Mouse (Mus musculus) heart, adult 11 months (tissue): ENCODE measurements around the gene Mfsd6l.

Source experiments
- DNase-seq: peaks from one replicate; pipeline ENCODE4 v3.0.0; 2022

The Mfsd6l gene

GRCm38 (mm10) chr11:68559546-68559945 is 3.6 kb downstream of the Mfsd6l start:
- no peak for DNase-seq

DNA sequence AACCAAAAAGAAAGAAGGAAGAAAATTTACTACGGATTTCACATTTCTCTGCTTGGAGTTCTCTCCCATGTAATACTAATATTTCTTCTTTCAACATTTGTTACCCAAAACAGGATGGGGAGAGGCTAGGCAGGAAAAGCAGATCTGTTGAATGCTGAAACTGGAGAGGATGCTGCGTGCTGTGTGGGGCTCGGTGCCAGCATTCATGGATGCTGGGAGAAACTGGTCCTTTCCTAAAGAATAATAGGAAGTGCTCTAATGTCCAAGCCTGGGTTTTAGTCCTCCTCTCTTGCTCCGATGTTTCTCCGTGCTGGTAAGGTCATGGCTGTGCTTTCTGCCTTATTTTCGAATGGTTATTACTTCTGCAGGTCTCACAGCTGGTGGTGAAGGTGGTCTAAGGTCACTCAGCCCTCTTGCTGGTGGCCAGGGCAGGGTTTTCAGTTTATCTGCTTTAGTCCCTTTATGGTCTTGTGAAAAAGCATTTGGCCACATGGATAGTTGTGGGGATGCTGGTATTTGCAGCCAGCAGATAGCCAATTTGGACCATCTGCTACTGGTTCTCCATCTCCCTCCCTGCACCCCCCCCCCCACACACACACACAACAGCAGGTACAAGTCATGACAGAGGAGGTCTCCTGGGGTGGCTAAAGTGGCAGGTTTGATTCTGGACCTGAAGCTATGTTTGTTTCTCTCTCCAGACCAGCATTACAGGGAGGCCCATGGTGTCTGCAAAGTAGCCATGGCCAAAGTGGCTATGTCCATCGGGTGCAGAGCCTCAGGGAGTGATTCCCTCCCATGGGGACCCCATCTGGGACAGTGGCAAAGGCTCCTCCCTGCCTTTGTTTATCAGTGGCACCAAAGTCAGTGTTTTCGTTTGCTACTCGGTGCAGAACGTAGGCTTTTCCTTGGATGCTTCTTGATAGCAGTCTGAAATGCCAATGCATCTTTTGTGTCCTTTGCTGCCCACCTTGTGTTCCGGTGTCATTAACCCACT is 6.3 kb downstream of the Mfsd6l start:
- peak; percentile 81 for DNase-seq

- DNase-seq, result peak; percentile 84
Observed at GRCm38 (mm10) chr11:68564356-68565031, 8.5 kb downstream of the Mfsd6l start.

- peak; percentile 60 for DNase-seq
Observed at GRCm38 (mm10) chr11:68565032-68565429, 9.0 kb downstream of the Mfsd6l start.

DNA sequence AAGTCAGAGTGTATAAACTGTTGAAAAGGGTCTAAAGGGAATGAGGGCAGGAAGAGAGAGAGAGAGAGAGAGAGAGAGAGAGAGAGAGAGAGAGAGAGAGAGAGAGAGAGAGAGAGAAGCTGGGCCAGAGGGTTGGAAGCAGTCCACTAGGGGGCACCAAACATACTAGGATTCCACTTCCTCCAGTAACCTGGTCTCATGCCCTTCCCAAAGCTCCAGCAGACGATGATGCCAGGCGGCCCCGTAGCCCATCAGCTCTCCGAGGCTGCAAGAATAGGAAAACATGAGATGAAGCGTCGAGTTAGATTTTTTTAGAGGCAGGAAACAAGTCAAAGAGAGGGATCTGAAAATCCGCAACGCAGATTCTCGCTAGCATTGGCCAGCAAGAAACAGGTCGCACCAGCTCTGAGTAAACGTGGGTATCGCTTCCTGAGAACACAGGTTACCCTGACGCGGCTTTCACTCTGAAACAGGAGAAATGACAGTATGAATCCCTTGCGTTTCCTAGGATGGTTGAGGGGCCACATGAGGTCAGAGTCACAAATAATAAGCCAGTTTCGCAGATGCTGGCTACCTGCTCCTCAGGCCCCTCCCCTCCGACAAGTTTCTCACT is 10.6 kb downstream of the Mfsd6l start:
- peak; percentile 92 for DNase-seq

DNA sequence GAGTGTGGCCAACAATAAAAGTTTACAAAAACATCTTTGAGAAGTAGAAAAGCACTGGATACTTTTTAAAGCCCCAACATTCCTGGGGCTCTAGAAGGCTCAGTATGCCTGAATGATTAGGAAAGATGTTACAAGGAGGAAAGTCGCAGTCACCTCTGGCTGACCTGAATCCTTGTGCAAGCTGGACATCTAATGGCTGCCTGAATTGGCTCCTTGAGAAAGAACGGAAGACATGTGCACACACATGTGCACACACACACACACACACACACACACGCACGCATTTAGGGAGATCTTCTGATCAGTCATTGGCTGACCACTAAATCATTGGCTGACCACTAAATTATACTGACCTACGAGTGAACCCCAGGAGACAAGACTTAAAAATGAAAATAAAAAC is 14.9 kb downstream of the Mfsd6l start:
- DNase-seq, result peak; percentile 93

DNA sequence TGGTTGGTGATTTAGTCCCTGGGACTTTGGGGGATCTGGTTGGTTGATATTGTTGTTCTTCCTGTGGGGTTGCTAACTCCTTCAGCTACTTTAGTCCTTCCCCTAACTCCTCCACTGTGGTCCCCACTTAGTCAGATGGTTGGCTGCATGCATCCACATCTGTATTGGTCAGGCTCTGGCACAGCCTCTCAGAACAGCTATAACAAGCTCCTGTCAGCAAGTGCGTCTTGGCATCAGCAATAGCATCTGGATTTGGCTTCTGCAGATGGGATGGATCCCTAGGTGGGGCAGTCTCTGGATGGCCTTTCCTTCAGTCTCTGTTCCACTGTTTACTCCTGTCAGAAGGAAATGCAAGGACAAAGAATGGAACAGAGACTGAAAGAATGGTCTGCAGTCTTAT is 21.1 kb downstream of the Mfsd6l start:
- DNase-seq, result peak; percentile 90

DNA sequence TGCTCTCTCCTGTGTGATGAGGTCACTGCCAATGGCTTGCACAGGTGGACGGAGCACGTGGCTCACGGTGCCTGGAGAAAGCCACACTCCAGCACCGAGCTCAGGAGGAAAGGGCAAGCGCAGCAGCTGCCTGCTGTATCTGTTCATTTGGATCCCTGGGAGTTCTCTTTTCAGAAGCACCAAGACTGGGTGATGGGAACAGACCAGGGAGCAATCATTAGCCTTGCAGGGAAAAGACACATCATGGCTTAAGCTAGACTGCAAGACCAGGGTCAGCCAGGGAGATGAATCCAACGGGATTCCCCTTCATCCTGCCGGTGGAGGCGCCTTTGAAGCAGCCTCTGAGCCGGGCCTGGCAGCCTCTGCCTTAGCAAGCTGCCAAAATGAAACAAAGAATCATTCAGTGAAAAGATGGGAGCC is 23.5 kb downstream of the Mfsd6l start:
- DNase-seq, result peak; percentile 90

DNA sequence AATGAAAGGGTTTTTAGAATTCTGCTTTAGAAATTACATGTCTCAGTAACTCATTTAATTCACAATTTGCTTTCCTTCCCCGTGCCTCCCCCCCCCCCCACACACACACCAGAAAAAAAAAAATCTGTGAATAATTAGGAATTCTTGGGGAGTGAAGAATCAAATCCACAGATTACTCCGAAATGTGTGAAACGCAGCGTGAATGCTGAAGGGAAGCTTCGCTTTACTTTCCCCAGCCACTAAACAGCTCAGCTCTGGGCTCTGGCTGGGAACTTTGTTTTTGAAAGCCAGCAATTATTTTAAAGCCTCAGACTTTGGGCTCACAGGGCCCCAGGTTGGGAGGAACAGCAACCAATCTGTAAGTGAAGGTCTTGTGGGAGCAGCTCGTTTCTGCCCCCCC is 24.6 kb downstream of the Mfsd6l start:
- DNase-seq, result no peak

- no peak for DNase-seq
Observed at GRCm38 (mm10) chr11:68583225-68583624, 27.2 kb downstream of the Mfsd6l start.

DNA sequence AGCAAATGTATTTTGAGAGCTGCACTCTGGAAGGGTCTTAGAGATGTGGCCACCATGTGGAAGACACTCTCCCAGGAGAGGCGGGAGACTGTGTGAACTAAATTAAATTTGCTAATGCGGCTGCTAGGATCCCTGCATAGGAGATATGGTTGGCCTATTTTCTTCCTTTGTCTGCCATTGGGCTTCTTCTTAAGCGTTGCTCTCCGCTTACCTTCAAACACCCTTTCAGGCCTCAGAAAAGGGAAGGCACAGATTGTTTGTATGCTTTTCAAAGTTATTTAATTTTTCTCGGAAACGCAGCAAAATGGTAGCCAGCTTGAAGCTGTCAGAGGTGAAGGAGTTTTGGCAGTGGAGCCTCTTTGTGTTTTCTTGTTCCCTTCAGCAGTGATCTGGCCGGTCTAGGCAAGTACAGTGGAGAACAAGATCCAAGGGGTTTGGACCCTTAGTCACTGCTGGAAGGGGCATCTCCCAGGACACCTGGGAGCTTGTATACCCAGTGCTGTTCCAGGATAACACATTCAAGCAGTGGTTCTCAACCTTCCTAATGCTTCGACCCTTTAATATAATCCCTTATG is 28.0 kb downstream of the Mfsd6l start:
- peak; percentile 94 for DNase-seq

DNA sequence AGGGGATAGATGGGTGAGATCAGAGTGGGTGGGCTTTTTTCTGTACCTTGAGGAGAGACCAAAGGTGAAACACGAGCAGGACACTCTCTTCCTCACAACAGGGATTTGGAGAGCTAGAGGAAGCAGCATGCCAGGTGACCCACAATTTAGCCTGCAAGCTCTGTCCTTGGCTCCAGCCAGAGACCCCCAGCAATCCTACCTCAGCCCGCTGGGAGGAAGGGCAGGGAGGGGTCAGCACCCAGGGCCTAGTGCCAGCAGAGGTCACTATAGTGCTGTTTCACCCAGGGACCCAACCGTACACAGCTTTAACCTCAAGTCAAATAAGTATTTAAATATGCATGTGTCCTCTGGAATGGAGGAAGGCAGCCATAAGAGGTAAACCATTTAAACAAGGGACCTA is 29.9 kb downstream of the Mfsd6l start:
- peak; percentile 80 for DNase-seq

DNA sequence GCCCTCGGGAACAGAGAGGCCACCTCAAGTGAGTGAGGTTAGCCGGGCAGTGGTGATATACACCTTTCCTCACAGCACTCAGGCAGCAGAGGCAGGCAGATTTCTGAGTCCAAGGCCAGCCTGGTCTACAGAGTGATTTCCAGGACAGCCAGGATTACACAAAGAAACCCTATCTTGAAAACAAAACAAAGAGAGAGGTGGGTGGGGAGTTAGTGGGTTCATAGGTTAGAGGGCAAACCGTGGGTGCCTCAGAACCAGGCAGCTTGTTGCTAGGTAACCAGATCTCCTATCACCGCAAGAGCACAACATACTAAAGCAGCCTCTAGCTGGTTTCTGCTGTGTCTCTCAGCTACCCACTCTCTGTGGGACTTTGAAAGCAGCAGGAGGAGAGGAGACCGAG is 30.7 kb downstream of the Mfsd6l start, which contains the start of gene Ccdc42:
Ccdc42 (plus strand) TSS at position 301 of the 400 bp plus-strand sequence.
- no peak for DNase-seq

GRCm38 (mm10) chr11:68589055-68589809 is 33.2 kb downstream of the Mfsd6l start:
- DNase-seq, result peak; percentile 96

DNA sequence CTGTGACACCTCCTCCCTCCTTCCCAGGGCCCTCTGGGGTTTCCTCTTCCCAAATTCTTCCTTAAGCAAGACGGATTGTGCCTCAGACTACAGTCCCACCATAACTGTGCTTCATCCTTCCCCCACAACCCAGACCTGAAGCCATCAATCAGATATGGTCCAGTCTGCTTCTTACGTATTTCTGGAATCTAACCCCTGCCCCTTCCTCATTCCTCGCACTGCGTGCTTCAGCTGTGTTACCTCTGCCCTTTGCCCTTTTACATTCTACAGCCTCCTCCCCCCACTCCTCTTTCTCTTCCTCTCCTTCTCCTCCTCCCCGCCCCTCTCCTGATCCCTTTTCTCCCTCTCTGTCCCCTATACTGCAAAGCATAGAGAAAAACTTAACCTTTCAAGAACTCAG is 35.7 kb downstream of the Mfsd6l start:
- DNase-seq, result no peak

GRCm38 (mm10) chr11:68593247-68593646 is 37.3 kb downstream of the Mfsd6l start:
- no peak for DNase-seq

- DNase-seq, result no peak
Observed at GRCm38 (mm10) chr11:68597912-68598311, 41.9 kb downstream of the Mfsd6l start.

DNA sequence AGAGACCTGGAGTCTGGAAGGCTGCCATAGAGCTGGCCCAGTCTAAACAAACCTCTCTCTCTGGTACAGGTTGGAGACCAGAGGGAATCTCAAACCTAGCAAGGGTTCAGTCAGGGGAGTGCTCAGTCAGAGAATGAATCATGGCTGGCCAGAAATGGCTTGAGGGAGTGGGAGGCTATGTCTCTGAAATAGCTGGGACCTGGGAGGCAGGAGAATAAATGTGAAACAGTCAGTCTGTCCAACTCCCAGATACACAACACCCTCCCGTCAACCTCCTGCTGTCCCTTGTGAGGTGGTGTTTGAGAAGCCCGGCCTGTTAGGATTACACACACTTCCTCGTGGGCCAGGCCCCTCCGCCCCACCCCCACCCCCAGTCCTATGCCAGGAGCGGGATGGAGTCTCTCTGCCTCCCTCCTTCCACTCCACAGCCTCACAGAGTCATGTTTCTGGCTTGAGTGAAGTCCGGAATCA is 44.6 kb downstream of the Mfsd6l start:
- DNase-seq, result peak; percentile 94

DNA sequence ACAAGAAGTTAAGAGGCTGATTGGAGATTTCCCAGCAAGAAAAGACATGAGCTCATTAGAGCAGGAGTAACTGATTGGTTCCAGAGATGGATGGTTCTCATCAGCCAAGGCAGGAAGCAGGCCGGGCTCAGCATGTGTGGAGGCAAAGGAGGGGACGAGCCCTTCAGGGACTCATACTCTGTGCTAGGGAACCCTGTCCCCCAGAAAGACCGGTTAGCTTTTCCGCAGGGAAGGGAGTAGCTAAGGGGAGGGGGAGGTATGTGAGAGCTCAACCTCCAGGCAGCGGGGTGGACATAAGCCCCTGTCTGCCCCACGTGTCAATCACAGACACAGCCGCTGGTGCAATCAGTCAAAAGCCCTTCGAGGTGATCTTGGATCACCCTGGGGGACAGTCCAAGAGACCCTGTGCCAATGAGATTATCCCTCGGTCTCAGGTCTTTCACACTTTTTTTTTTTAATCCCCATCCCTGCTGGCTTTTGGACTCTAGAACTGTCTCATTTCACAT is 45.6 kb downstream of the Mfsd6l start:
- peak; percentile 95 for DNase-seq

GRCm38 (mm10) chr11:68602200-68602931 is 46.4 kb downstream of the Mfsd6l start:
- peak; percentile 95 for DNase-seq

DNA sequence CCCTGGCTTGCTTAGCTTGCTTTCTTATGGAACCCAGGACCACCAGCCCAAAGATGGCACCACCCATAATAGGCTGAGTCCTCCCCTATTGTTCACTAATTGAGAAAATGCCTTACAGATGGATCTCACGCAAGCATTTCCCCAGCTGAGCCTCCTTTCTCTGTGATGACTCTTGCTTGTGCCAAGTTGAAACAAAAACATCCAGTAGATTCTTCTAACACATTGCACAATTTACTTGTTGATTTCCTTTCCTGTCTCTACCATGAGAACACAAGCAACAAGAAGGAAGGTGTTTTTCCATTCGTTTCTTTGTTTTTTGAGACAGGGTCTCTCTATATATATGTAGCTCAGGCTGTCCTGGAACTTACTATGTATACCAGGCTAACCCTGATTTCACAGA is 51.1 kb downstream of the Mfsd6l start:
- DNase-seq, result peak; percentile 81
